Mouse (Mus musculus) naive thymus-derived CD4-positive, alpha-beta T cell, adult 2 months (primary cell): ENCODE results near the gene Bsg.

ENCODE experiments used
- DNase-seq: peaks from one replicate; pipeline ENCODE4 v3.0.0-alpha.2; 2011; ENCODE audit warnings: low read depth

Gene Bsg

DNA sequence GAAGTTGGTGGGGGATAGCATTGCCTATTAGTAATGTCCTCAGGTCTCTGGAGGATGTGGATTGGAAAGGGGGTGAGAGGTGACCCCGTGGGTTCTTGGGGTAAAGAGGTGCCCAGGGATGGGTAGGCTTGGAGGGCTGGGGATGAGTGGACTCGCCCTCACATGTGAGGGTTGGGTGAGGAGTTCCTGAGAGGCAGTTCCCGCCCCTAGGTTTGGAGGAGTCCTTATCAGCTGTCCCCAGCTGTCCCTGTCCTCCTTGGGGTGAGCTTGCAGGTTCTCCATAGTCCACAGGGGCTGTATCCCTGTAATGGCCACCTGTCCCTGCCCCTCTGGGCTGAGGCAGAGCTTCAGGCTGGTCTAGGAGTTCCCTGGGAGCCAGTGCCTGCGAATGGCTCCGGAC, 1.7 kb downstream of the Bsg start:
- no peak for DNase-seq

- no peak for DNase-seq
Observed at GRCm38 (mm10) chr10:79706406-79707094, 2.3 kb downstream of the Bsg start.

DNA sequence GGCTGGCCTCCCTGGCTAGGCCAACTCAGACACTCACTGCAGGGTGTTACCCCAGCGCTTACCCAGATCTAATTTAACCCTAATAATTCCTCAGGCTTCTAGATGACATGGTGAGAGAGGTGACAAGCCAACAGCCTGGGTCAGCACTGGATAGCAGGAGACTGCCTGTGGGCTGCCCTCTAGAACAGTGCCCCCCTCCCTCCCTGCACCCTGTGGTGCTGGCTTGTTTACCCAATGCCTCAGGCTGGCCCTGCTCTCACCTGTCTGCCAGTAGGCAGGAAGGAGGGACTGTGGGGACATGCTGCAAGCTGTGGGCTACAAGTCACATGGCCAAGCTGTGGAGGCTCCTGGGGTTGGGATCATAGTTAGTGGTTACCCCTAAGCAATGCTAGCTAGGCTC, 2.9 kb downstream of the Bsg start:
- no peak for DNase-seq

DNA sequence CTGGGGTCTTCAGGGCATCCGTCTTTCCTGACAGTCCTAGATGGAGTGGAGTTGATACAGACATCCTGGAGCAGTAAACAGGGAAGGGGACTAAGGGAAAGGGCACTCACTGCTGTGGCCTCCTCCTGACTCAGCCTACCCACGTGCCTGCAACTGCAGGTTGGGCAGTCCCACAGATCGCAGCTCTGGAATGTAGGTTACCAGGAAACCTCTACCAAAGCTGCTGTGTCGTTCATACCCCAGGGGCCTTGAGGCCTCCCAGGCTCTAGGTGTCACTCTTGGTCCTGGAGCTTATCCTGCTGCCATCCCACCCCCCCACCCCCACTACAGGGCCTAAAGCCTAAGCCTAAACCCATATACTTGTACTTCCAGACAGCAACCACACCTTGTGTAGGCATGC, 3.5 kb downstream of the Bsg start:
- DNase-seq: no peak

DNA sequence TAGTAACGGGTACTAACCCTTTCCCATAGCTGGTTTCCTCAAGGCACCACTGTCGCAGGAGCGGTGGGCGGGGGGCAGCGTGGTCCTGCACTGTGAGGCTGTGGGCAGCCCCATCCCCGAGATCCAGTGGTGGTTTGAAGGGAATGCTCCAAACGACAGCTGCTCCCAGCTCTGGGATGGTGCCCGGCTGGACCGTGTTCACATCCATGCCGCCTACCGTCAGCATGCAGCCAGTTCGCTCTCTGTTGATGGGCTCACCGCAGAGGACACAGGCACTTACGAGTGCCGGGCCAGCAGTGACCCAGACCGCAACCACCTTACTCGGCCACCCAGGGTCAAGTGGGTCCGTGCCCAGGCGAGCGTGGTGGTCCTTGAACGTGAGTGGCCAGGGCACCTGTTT, 4.4 kb downstream of the Bsg start:
- no peak for DNase-seq

- DNase-seq: no peak
Observed at GRCm38 (mm10) chr10:79709307-79709706, 5.0 kb downstream of the Bsg start.

DNA sequence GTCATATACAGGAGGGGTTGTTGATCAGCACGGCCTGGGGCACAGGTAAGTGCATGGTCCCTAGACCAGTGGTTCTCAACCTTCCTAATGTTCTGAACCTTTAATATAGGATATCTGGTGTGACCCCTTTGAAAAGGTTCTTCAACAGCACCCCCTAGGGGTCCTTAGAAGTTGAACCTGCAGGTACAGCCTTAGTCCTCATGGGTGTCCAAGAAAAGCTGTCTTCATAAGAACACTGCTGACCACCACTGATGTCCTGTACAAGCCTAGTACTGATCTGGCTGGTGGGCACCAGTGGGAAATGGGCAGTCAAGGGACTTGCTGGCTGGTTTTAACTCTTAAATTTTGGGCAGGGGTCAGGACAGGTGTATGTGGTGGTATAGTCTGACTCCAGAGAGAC, 7.7 kb downstream of the Bsg start:
- DNase-seq: peak; percentile 68

- DNase-seq: peak; percentile 84
Observed at GRCm38 (mm10) chr10:79712499-79713126, 8.3 kb downstream of the Bsg start.

- no peak for DNase-seq
Observed at GRCm38 (mm10) chr10:79713163-79713562, 8.9 kb downstream of the Bsg start.

DNA sequence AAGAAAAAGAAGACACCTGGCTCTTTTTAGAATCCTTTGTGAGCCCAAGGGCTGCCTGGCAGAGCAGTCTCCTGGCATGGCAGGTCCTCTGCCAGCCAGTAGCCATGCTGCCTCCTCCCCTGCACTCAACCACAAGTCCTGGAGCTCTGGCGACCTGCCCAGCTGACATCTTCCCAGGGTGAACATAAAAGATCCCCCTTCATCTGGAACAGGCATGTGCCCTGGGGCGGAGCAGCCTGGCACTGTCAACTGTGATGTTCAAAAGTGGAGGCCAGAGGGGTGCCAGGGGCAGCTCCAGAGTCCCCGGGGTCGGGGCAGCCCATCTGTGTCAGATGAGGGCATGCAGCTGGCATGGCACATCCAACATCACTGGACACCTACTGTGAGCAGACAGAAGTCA, 10.7 kb downstream of the Bsg start:
- DNase-seq: no peak

- DNase-seq: no peak
Observed at GRCm38 (mm10) chr10:79716254-79716987, 12.1 kb downstream of the Bsg start, which contains the start of gene Hcn2. Gene Hcn2 (plus strand): TSS chr10:79716634.

DNA sequence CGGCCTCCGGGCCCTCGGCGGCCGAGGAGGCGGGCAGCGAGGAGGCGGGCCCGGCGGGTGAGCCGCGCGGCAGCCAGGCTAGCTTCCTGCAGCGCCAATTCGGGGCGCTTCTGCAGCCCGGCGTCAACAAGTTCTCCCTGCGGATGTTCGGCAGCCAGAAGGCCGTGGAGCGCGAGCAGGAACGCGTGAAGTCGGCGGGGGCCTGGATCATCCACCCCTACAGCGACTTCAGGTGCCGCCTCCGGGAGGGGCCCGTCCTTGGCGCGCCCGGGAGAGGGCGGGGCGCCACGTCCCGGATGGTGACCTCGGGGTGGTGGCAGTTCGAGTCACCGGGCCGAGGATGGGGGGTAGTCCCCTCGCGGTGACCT, 12.7 kb downstream of the Bsg start:
- no peak for DNase-seq

GRCm38 (mm10) chr10:79717640-79718357, 13.5 kb downstream of the Bsg start:
- DNase-seq: peak; percentile 69

DNA sequence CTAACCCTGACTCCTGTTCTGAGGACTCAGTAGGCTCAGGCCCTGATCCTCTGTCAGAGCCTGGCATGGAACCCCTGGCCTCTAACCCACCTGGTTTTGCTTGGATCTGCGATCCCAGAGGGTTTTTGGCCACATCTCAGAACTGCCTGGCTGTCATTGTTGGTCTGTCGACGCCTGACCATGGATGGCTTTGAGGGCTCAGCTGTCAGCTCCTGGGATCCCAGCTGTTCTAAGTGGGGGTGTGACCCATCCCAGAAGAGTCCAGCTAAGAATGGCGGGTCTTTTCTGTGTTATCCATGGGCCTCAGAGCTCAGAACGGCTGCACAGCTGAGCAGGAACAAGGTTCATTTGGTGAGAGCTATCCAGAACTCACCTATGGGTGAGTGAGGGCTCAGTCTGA, 16.8 kb downstream of the Bsg start:
- DNase-seq: no peak

- no peak for DNase-seq
Observed at GRCm38 (mm10) chr10:79723047-79723446, 18.8 kb downstream of the Bsg start.

DNA sequence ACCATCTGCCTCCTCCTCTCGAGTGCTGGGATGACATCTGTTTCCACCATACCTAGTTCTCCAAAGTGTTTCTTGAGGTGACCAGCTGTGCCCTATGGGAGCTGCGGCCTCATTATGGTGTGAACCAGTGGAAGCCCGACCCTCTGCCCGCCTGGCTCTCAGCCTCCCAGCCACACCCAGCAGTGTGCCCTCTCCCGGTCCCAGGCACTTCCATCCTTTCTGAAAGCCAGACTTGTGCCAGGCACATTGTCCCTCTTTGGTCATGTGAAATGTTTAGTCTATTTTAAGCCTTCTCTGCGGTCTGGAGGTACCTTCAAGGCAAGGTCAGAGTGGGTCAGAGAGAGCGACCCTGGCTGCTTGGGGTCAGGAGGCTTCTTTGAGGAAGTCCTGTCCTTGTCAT, 19.4 kb downstream of the Bsg start:
- DNase-seq: no peak

DNA sequence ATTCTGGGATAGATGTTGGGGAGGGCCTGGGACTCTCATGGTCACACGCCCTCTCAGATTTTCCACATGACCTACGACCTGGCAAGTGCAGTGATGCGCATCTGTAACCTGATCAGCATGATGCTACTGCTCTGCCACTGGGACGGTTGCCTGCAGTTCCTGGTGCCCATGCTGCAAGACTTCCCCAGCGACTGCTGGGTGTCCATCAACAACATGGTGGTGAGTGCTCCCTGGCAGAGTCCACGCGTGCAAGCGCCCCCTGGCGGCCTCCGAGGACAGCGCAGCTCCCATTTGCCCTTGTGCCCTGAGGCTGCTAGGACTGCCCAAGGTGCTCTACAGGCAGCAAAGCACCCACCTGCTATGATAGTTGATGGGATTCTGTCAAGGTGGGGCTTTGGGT, 21.8 kb downstream of the Bsg start:
- DNase-seq: peak; percentile 61

GRCm38 (mm10) chr10:79728323-79729249, 24.3 kb downstream of the Bsg start:
- no peak for DNase-seq

GRCm38 (mm10) chr10:79729357-79729965, 25.2 kb downstream of the Bsg start:
- DNase-seq: no peak

DNA sequence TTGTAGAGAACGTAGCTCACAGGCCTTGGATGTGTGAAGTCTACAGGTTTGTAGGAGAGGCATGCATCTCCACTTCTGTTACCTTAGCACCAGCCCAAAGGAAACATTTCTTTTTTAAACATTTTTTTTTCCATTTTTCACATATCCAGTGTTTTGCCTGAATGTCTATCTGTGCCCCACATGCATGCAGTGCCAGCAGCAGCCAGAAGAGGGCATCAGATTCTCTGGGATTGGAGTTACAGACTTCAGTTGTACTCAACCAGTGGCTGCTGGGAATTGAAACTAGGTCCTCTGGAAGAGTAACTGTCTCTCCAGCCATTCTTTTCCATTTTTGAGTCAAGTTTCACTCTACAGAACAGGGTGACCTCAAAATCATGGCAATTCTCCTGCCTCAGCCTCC, 28.2 kb downstream of the Bsg start:
- peak; percentile 52 for DNase-seq

- DNase-seq: no peak
Observed at GRCm38 (mm10) chr10:79733847-79734246, 29.6 kb downstream of the Bsg start.
